Mouse (Mus musculus) myocyte (in vitro differentiated cells): ENCODE measurements around the gene Iqsec1. TPM values are rescaled to one million over a fixed set of nuclear protein-coding genes. Genes with fewer than 3 reads are reported as not detected.

Experiments
- H3K27me3 ChIP-seq: one replicate; pipeline ENCODE4 v1.6.1; 2011; ENCODE audit not compliant: control insufficient read depth, insufficient read depth, insufficient read length
- H3K36me3 ChIP-seq: one replicate; pipeline ENCODE4 v1.6.1; 2011; ENCODE audit not compliant: control insufficient read depth, insufficient read depth
- H3K4me2 ChIP-seq: one replicate; pipeline ENCODE4 v1.6.1; 2011; ENCODE audit warnings: low read depth, control low read depth
- H3K4me3 ChIP-seq: one replicate; pipeline ENCODE4 v1.5.1; 2011; ENCODE audit warnings: mild to moderate bottlenecking, control low read depth, moderate library complexity
- H3K79me2 ChIP-seq: one replicate; pipeline ENCODE4 v1.6.1; 2011; ENCODE audit not compliant: control insufficient read depth, insufficient read depth
- H3ac ChIP-seq: one replicate; pipeline ENCODE4 v1.6.1; 2011; ENCODE audit not compliant: control insufficient read depth, insufficient read length
- CEBPB ChIP-seq: IDR thresholded peaks from 2 replicates; pipeline ENCODE4 v1.6.1; 2011; ENCODE audit warnings: mild to moderate bottlenecking, moderate library complexity; ENCODE audit not compliant: poor library complexity, insufficient read depth, severe bottlenecking
- E2F4 ChIP-seq: IDR thresholded peaks from one replicate; pipeline ENCODE4 v1.6.1; 2011; ENCODE audit warnings: mild to moderate bottlenecking, control low read depth, moderate library complexity; ENCODE audit not compliant: insufficient read depth
- MAX ChIP-seq: IDR thresholded peaks from one replicate; pipeline ENCODE4 v1.6.1; 2011; ENCODE audit warnings: low read depth, mild to moderate bottlenecking, control low read depth
- MYOD1 ChIP-seq, 3 experiments: IDR thresholded peaks; one replicate each; pipeline ENCODE4 v1.6.1; 2011; ENCODE audit warnings: control low read depth in 2 of 3, low read depth in 2 of 3, mild to moderate bottlenecking in 2 of 3, moderate library complexity in 1 of 3; ENCODE audit not compliant: insufficient read length in 2 of 3, control insufficient read depth in 1 of 3
- MYOG ChIP-seq, 3 experiments: IDR thresholded peaks; one replicate each; pipeline ENCODE4 v1.6.1; 2011; ENCODE audit warnings: control low read depth in 2 of 3, low read depth in 2 of 3, mild to moderate bottlenecking in 2 of 3; ENCODE audit not compliant: insufficient read length in 2 of 3, control insufficient read depth in 1 of 3, insufficient read depth in 1 of 3
- POLR2A ChIP-seq: IDR thresholded peaks from one replicate; pipeline ENCODE4 v1.6.1; 2011; ENCODE audit warnings: low read depth, mild to moderate bottlenecking, control low read depth, moderate library complexity; ENCODE audit not compliant: insufficient read length
- POLR2AphosphoS2 ChIP-seq: IDR thresholded peaks from one replicate; pipeline ENCODE4 v1.6.1; 2011; ENCODE audit warnings: low read depth, control low read depth; ENCODE audit not compliant: insufficient read length
- REST ChIP-seq: IDR thresholded peaks from one replicate; pipeline ENCODE4 v1.6.1; 2011; ENCODE audit warnings: mild to moderate bottlenecking, control low read depth, moderate library complexity; ENCODE audit not compliant: insufficient read depth, insufficient read length
- SRF ChIP-seq: IDR thresholded peaks from one replicate; pipeline ENCODE4 v1.6.1; 2011; ENCODE audit warnings: low read depth; ENCODE audit not compliant: control insufficient read depth, insufficient read length
- TCF12 ChIP-seq: IDR thresholded peaks from one replicate; pipeline ENCODE4 v1.6.1; 2011; ENCODE audit warnings: mild to moderate bottlenecking, control low read depth; ENCODE audit not compliant: poor library complexity, insufficient read depth, severe bottlenecking
- TCF3 ChIP-seq: IDR thresholded peaks from one replicate; pipeline ENCODE4 v1.6.1; 2011; ENCODE audit warnings: low read depth, control low read depth; ENCODE audit not compliant: insufficient read length
- USF1 ChIP-seq: IDR thresholded peaks from one replicate; pipeline ENCODE4 v1.6.1; 2011; ENCODE audit warnings: low read depth, mild to moderate bottlenecking, control low read depth, moderate library complexity
- polyA plus RNA-seq: library from polyadenylated mRNA; unstranded; fragments of >200 nt; fragmentation: generic; extraction: Trizol; gene quantifications from one replicate; pipeline ENCODE4 v1.2.1, GENCODE M21; 2012; ENCODE audit warnings: missing spikeins

Iqsec1 gene
- polyA plus RNA-seq, 1 experiment = 43.4 TPM

- Histone ChIP-seq H3K27me3 (no peaks in the 10 kb centered on the region), H3ac (peak overlapping the region; percentile 57), H3K4me2 (peak overlapping the region; percentile 71), H3K4me3 (peak overlapping the region; percentile 35), H3K36me3 (no peaks in the 10 kb centered on the region), H3K79me2 (peaks cover 67% of the 10 kb centered on the region)
- TF ChIP-seq POLR2AphosphoS2 (no peak), REST (no peak), SRF (no peak), MAX (no peak), POLR2A (no peak), E2F4 (no peak), MYOG (IDR thresholded peaks at IDR 0.05; ENCODE audit: control insufficient read depth in 1 of 3, insufficient read depth in 1 of 3, insufficient read length in 2 of 3, low read depth in 2 of 3) (no peak), TCF3 (no peak), USF1 (no peak), CEBPB (no peak), MYOD1 (IDR thresholded peaks at IDR 0.05; ENCODE audit: control insufficient read depth in 1 of 3, insufficient read length in 2 of 3, low read depth in 2 of 3) (no peak), TCF12 (no peak)
Observed at GRCm38 (mm10) chr6:90716853-90717252, 271.6 kb downstream of the Iqsec1 start.

- H3K36me3 ChIP-seq = no peaks in the 10 kb centered on the region
- H3K27me3 ChIP-seq = no peaks in the 10 kb centered on the region
- H3K79me2 ChIP-seq = peaks cover 67% of the 10 kb centered on the region
- peak overlapping the region; percentile 35 for H3K4me3 ChIP-seq
- H3ac ChIP-seq = peak overlapping the region; percentile 57
- H3K4me2 ChIP-seq = peak overlapping the region; percentile 82
- peak; percentile 84 for TF ChIP-seq POLR2A
- peak in 1 of 3 experiments; percentile 15 for TF ChIP-seq MYOD1 (IDR thresholded peaks at IDR 0.05; ENCODE audit: control insufficient read depth in 1 of 3, insufficient read length in 2 of 3, low read depth in 2 of 3)
- no peak for TF ChIP-seq POLR2AphosphoS2
- TF ChIP-seq MYOG (IDR thresholded peaks at IDR 0.05; ENCODE audit: control insufficient read depth in 1 of 3, insufficient read depth in 1 of 3, insufficient read length in 2 of 3, low read depth in 2 of 3) = peak in 1 of 3 experiments; percentile 11
Observed at GRCm38 (mm10) chr6:90716066-90716704, 272.3 kb downstream of the Iqsec1 start.

DNA sequence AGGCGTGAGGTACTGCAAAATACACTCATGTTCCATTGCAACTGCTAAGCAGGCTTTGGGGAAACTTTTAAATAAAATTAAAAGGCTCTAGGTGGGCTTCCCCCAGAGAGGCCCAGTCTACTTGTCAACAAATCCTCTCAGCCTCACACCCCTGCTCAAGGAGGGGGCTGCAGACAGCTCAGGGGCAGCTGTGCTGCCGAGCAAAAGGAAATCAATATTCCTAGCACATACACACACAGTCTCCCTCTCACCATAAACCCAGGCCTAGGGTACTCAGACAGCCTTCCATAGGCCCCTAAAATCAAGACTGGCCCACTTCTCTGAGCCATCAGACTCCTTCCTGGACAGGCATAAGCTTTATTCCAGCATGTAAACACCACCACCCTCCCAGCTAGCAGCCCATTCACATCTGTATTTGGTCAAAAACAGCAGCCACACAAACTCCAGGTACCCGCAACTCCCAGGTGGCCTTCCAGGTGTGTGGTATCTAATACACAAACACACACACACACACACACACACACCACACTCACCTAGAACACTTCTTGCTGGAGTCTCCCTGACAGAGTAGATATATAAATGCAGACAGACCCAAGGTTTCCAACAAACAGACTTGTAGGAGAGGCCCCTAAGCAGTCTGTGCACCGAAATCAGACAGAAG lies 273.1 kb downstream of the Iqsec1 start:
- peaks cover 67% of the 10 kb centered on the region for H3K79me2 ChIP-seq
- peak overlapping the region; percentile 35 for H3K4me3 ChIP-seq
- peak overlapping the region; percentile 82 for H3K4me2 ChIP-seq
- H3K27me3 ChIP-seq = no peaks in the 10 kb centered on the region
- peak overlapping the region; percentile 57 for H3ac ChIP-seq
- no peaks in the 10 kb centered on the region for H3K36me3 ChIP-seq
- no peak for TF ChIP-seq MYOG (IDR thresholded peaks at IDR 0.05; ENCODE audit: control insufficient read depth in 1 of 3, insufficient read depth in 1 of 3, insufficient read length in 2 of 3, low read depth in 2 of 3)
- no peak for TF ChIP-seq TCF3
- TF ChIP-seq MAX = no peak
- TF ChIP-seq SRF = no peak
- TF ChIP-seq USF1 = no peak
- TF ChIP-seq MYOD1 (IDR thresholded peaks at IDR 0.05; ENCODE audit: control insufficient read depth in 1 of 3, insufficient read length in 2 of 3, low read depth in 2 of 3) = no peak

- peak overlapping the region; percentile 81 for H3K4me2 ChIP-seq
- TF ChIP-seq POLR2AphosphoS2 (no peak), TCF12 (no peak), MYOG (IDR thresholded peaks at IDR 0.05; ENCODE audit: control insufficient read depth in 1 of 3, insufficient read depth in 1 of 3, insufficient read length in 2 of 3, low read depth in 2 of 3) (no peak), TCF3 (no peak), E2F4 (no peak), SRF (no peak), REST (no peak), CEBPB (no peak), POLR2A (no peak), MYOD1 (IDR thresholded peaks at IDR 0.05; ENCODE audit: control insufficient read depth in 1 of 3, insufficient read length in 2 of 3, low read depth in 2 of 3) (no peak), USF1 (no peak)
- H3K36me3 ChIP-seq = no peaks in the 10 kb centered on the region
- peaks cover 82% of the 10 kb centered on the region for H3K79me2 ChIP-seq
- H3K27me3 ChIP-seq = no peaks in the 10 kb centered on the region
- H3ac ChIP-seq = no peak overlapping the region
- H3K4me3 ChIP-seq = no peak overlapping the region
Observed at GRCm38 (mm10) chr6:90713650-90714049, 274.8 kb downstream of the Iqsec1 start.
